Mouse (Mus musculus): Measurements from ENCODE around the gene Lamtor3.

- TF ChIP-seq CTCF (IDR thresholded peaks at IDR 0.05 in 2 of 3, conservative IDR thresholded peaks at IDR 0.05 in 1 of 3; ENCODE audit: control insufficient read depth in 1 of 3, insufficient read depth in 1 of 3, low read depth in 2 of 3, low read length in 3 of 3, poor library complexity in 1 of 3, severe bottlenecking in 1 of 3): no peak
- no peak for TF ChIP-seq ZC3H11A (IDR thresholded peaks at IDR 0.05; ENCODE audit: low read depth, low read length)
- TF ChIP-seq ZKSCAN1 (IDR thresholded peaks at IDR 0.05; ENCODE audit: low read depth, low read length): no peak
Measured at GRCm38 (mm10) chr3:137968820-137969486, 50.6 kb downstream of the Lamtor3 start.
